Mouse (Mus musculus) MEL (cell line): Measurements from ENCODE around the gene Zdhhc6. TPM values are rescaled to one million over a fixed set of nuclear protein-coding genes. Genes with fewer than 3 reads are reported as not detected.
A peak's percentile ranks its signal among the peaks of the same experiment; 100 is the strongest.

Experiments
- DNase-seq: peaks from one replicate; pipeline ENCODE4 v3.0.0; 2011; ENCODE audit warnings: low read depth, low spot score
- H3K27ac ChIP-seq: 2 replicates; pipeline ENCODE4 v1.5.1; 2012; ENCODE audit warnings: low read depth, mild to moderate bottlenecking, control low read depth, low read length, moderate library complexity; ENCODE audit not compliant: control insufficient read depth
- H3K27me3 ChIP-seq, 2 experiments: fragments of 150-350 bp in 1 of 2; sonication (generic) in 1 of 2; 2 replicates each; pipeline ENCODE4 v1.6.1; 2012; ENCODE audit warnings: low read length in 2 of 2, mild to moderate bottlenecking in 2 of 2, improper control_type of control experiment in 1 of 2, moderate library complexity in 1 of 2; ENCODE audit not compliant: insufficient read depth in 2 of 2, control insufficient read depth in 1 of 2
- H3K36me3 ChIP-seq, 2 experiments: 2 replicates each; pipeline ENCODE4 v1.6.1; 2012 to 2014; ENCODE audit warnings: low read length in 2 of 2, improper control_type of control experiment in 1 of 2, inconsistent platforms in 1 of 2, mild to moderate bottlenecking in 1 of 2; ENCODE audit not compliant: insufficient read depth in 2 of 2, control insufficient read depth in 1 of 2
- H3K4me1 ChIP-seq, 2 experiments: fragments of 150-350 bp in 1 of 2; sonication (generic) in 1 of 2; 2 replicates each; pipeline ENCODE4 v1.6.1; 2012; ENCODE audit warnings: low read length in 2 of 2, improper control_type of control experiment in 1 of 2, mild to moderate bottlenecking in 1 of 2; ENCODE audit not compliant: insufficient read depth in 2 of 2, control insufficient read depth in 1 of 2
- H3K4me3 ChIP-seq, 2 experiments: fragments of 150-350 bp in 1 of 2; sonication (generic) in 1 of 2; 2 replicates each; pipeline ENCODE4 v1.5.1; 2012; ENCODE audit warnings: low read depth in 2 of 2, low read length in 2 of 2, mild to moderate bottlenecking in 2 of 2, moderate library complexity in 2 of 2, control low read depth in 1 of 2, improper control_type of control experiment in 1 of 2; ENCODE audit not compliant: control insufficient read depth in 1 of 2, insufficient read depth in 1 of 2
- H3K79me2 ChIP-seq: 2 replicates; pipeline ENCODE4 v1.6.1; 2012; ENCODE audit warnings: mild to moderate bottlenecking, low read length, moderate library complexity; ENCODE audit not compliant: control insufficient read depth, poor library complexity, insufficient read depth
- H3K9ac ChIP-seq: 2 replicates; pipeline ENCODE4 v1.6.1; 2012; ENCODE audit warnings: low read depth, mild to moderate bottlenecking, control low read depth, low read length, moderate library complexity; ENCODE audit not compliant: control insufficient read depth, poor library complexity, severe bottlenecking
- H3K9me3 ChIP-seq: fragments of 150-350 bp; sonication (generic); replicated peaks from 2 replicates; pipeline ENCODE4 v1.6.1; 2012; ENCODE audit warnings: mild to moderate bottlenecking, low read length, improper control_type of control experiment, moderate library complexity; ENCODE audit not compliant: insufficient read depth
- CTCF ChIP-seq, 3 experiments: IDR thresholded peaks in 2 of 3; conservative IDR thresholded peaks in 1 of 3; 2 replicates each; pipeline ENCODE4 v1.5.1; 2011 to 2012; ENCODE audit warnings: low read length in 3 of 3, low read depth in 2 of 3, mild to moderate bottlenecking in 2 of 3, improper control_type of control experiment in 1 of 3, inconsistent platforms in 1 of 3, mixed read lengths in 1 of 3, moderate library complexity in 1 of 3; ENCODE audit not compliant: control insufficient read depth in 1 of 3, insufficient read depth in 1 of 3, poor library complexity in 1 of 3, severe bottlenecking in 1 of 3
- ELF1 ChIP-seq: IDR thresholded peaks from 2 replicates; pipeline ENCODE4 v1.6.1; 2014; ENCODE audit warnings: low read depth, mild to moderate bottlenecking, inconsistent platforms, low read length, improper control_type of control experiment, moderate library complexity
- GATA1 ChIP-seq: IDR thresholded peaks from 2 replicates; pipeline ENCODE4 v1.6.1; 2011; ENCODE audit warnings: low read depth, low read length, improper control_type of control experiment
- MAFK ChIP-seq: IDR thresholded peaks from 2 replicates; pipeline ENCODE4 v1.6.1; 2011; ENCODE audit warnings: low read depth, mild to moderate bottlenecking, low read length, improper control_type of control experiment, borderline replicate concordance
- MYC ChIP-seq: IDR thresholded peaks from 2 replicates; pipeline ENCODE4 v1.6.1; 2011; ENCODE audit warnings: low read depth, mild to moderate bottlenecking, low read length, improper control_type of control experiment, moderate library complexity
- POLR2AphosphoS5 ChIP-seq: IDR thresholded peaks from 2 replicates; pipeline ENCODE4 v1.6.1; 2012; ENCODE audit warnings: low read depth, borderline replicate concordance, mild to moderate bottlenecking, inconsistent platforms, low read length, moderate library complexity, mixed read lengths
- SMC3 ChIP-seq: IDR thresholded peaks from 2 replicates; pipeline ENCODE4 v1.6.1; 2011; ENCODE audit warnings: low read depth, low read length, improper control_type of control experiment
- ZKSCAN1 ChIP-seq: IDR thresholded peaks from 2 replicates; pipeline ENCODE4 v1.6.1; 2012; ENCODE audit warnings: low read depth, mild to moderate bottlenecking, inconsistent platforms, low read length, improper control_type of control experiment, moderate library complexity
- polyA plus RNA-seq, 2 experiments: library from polyadenylated mRNA; stranded (reverse) in 1 of 2; unstranded in 1 of 2; fragments of >175 nt in 1 of 2; fragments of >200 nt in 1 of 2; gene quantifications; 2 replicates each; pipeline versions ENCODE4 v1.2.1 to v1.2.4; 2012; ENCODE audit warnings: low replicate concordance in 2 of 2, low read depth in 1 of 2; ENCODE audit not compliant: insufficient read length in 2 of 2, insufficient read depth in 1 of 2, missing spikeins in 1 of 2
- total RNA-seq: library from RNA; depleted of rRNA; stranded (reverse); fragments of 300-350 nt; gene quantifications from 2 replicates; pipeline ENCODE4 v1.2.3, GENCODE M21; 2012; rRNA removed

The Zdhhc6 gene
- total and polyA plus RNA-seq, 3 experiments = 95.6 to 114 (median 109) TPM

GRCm38 (mm10) chr19:55227135-55227534, 88.7 kb downstream of the Zdhhc6 start:
- H3K79me2 ChIP-seq = no peaks in the 10 kb centered on the region
- H3K27ac ChIP-seq = no peak overlapping the region
- DNase-seq = peak; percentile 60
- H3K36me3 ChIP-seq = no peaks in the 10 kb centered on the region
- H3K27me3 ChIP-seq = no peaks in the 10 kb centered on the region
- H3K4me3 ChIP-seq = no peak overlapping the region
- H3K9ac ChIP-seq = no peak overlapping the region
- no peak for TF ChIP-seq GATA1
- 0 out of 6 replicates have a peak, but pooled peaks of 1 of the 3 experiments have one; percentile 7 for TF ChIP-seq CTCF (IDR thresholded peaks at IDR 0.05 in 2 of 3, conservative IDR thresholded peaks at IDR 0.05 in 1 of 3; ENCODE audit: control insufficient read depth in 1 of 3, insufficient read depth in 1 of 3, low read depth in 2 of 3, low read length in 3 of 3, poor library complexity in 1 of 3, severe bottlenecking in 1 of 3)
- no peak for TF ChIP-seq ELF1
- peak; percentile 26 for TF ChIP-seq SMC3
- H3K9me3 ChIP-seq = no peaks in the 10 kb centered on the region
- no peaks in the 10 kb centered on the region for H3K4me1 ChIP-seq

- no peaks in the 10 kb centered on the region for H3K79me2 ChIP-seq
- H3K4me3 ChIP-seq = no peak overlapping the region
- no peaks in the 10 kb centered on the region for H3K4me1 ChIP-seq
- DNase-seq = no peak
- no peaks in the 10 kb centered on the region for H3K36me3 ChIP-seq
- H3K9me3 ChIP-seq = no peaks in the 10 kb centered on the region
- TF ChIP-seq POLR2AphosphoS5 (no peak), SMC3 (no peak), MYC (no peak)
- H3K27ac ChIP-seq = no peak overlapping the region
- no peaks in the 10 kb centered on the region for H3K27me3 ChIP-seq
- H3K9ac ChIP-seq = no peak overlapping the region
Measured at GRCm38 (mm10) chr19:55226621-55227020, 89.2 kb downstream of the Zdhhc6 start.

- no peak overlapping the region for H3K27ac ChIP-seq
- H3K36me3 ChIP-seq = peaks cover 0 to 7% of the 10 kb centered on the region in 2 experiments; a peak in 2 of 4 replicates
- TF ChIP-seq MAFK = no peak
- peak; percentile 86 for TF ChIP-seq ZKSCAN1
- H3K4me3 ChIP-seq = no peak overlapping the region
- no peaks in the 10 kb centered on the region for H3K27me3 ChIP-seq
- H3K9ac ChIP-seq = no peak overlapping the region
- H3K9me3 ChIP-seq = no peaks in the 10 kb centered on the region
- DNase-seq = no peak
- no peaks in the 10 kb centered on the region; the same call in 1 of the 2 replicates for H3K79me2 ChIP-seq
- H3K4me1 ChIP-seq = peaks cover 3 to 13% of the 10 kb centered on the region in 2 experiments; a peak in 3 of 4 replicates
Measured at GRCm38 (mm10) chr19:55222268-55222667, 93.6 kb downstream of the Zdhhc6 start.

Other genes with a start within 250 kb of the Zdhhc6 start
- 31.4 and 37.1 TPM in 2 replicates for gene Gpam, start 188.8 kb downstream of the Zdhhc6 start, total RNA-seq
- gene Gpam, start 188.8 kb downstream of the Zdhhc6 start, polyA plus RNA-seq = 100 to 1,000 TPM in 1 of 2 experiments, 10 to 100 TPM in 1; 26.2 to 327 TPM
- not detected in 2 replicates for gene Tectb, start 135.3 kb downstream of the Zdhhc6 start, total RNA-seq
- gene Tectb, start 135.3 kb downstream of the Zdhhc6 start, polyA plus RNA-seq = not detected
- 0.65 and 1.1 TPM in 2 replicates for gene Gucy2g, start 74.8 kb downstream of the Zdhhc6 start, total RNA-seq
- 1 to 10 TPM in 1 of 2 experiments, not detected in 1; 2.4 TPM for gene Gucy2g, start 74.8 kb downstream of the Zdhhc6 start, polyA plus RNA-seq
- 248 and 318 TPM in 2 replicates for gene Acsl5, start 64.1 kb downstream of the Zdhhc6 start, total RNA-seq
- gene Acsl5, start 64.1 kb downstream of the Zdhhc6 start, polyA plus RNA-seq = 100 to 1,000 TPM in 1 of 2 experiments, not detected in 1; 223 TPM
- gene Vti1a, start 263 bp upstream of the Zdhhc6 start, total RNA-seq = 33.8 and 42.8 TPM in 2 replicates
- 100 to 1,000 TPM in 1 of 2 experiments, 10 to 100 TPM in 1; 37.2 to 119 TPM for gene Vti1a, start 263 bp upstream of the Zdhhc6 start, polyA plus RNA-seq